Mouse (Mus musculus) heart, embryonic 15.5 days (tissue): ENCODE results near the gene Tgfb1. TPM values are rescaled to one million over a fixed set of nuclear protein-coding genes. Genes with fewer than 3 reads are reported as not detected.
A peak's percentile ranks its signal among the peaks of the same experiment; 100 is the strongest.

Experiments used
- ATAC-seq: fragments of 200-750 bp; cut with Nextera tagmentation; replicated peaks from 2 replicates; pipeline ENCODE4 v1.8.0; 2017; ENCODE audit warnings: low read depth, moderate TSS enrichment; ENCODE audit not compliant: insufficient number of reproducible peaks, insufficient read depth, low FRiP score
- H3K27ac ChIP-seq: fragments of 300-500 bp; sonication (generic); 2 replicates; pipeline ENCODE4 v1.5.1; 2015; ENCODE audit warnings: mild to moderate bottlenecking, inconsistent platforms
- H3K27me3 ChIP-seq: fragments of 300-500 bp; sonication (generic); 2 replicates; pipeline ENCODE4 v1.6.1; 2015; ENCODE audit warnings: inconsistent platforms
- H3K36me3 ChIP-seq: fragments of 300-500 bp; sonication (generic); 2 replicates; pipeline ENCODE4 v1.6.1; 2015; ENCODE audit warnings: mild to moderate bottlenecking, inconsistent platforms
- H3K4me1 ChIP-seq: fragments of 300-500 bp; sonication (generic); replicated peaks from 2 replicates; pipeline ENCODE4 v1.6.1; 2015; ENCODE audit warnings: inconsistent platforms
- H3K4me2 ChIP-seq: fragments of 300-500 bp; sonication (generic); 2 replicates; pipeline ENCODE4 v1.6.1; 2015; ENCODE audit warnings: inconsistent platforms, mild to moderate bottlenecking, moderate library complexity
- H3K4me3 ChIP-seq: fragments of 300-500 bp; sonication (generic); 2 replicates; pipeline ENCODE4 v1.5.1; 2015; ENCODE audit warnings: mild to moderate bottlenecking, inconsistent platforms
- H3K9ac ChIP-seq: fragments of 300-500 bp; sonication (generic); 2 replicates; pipeline ENCODE4 v1.6.1; 2015; ENCODE audit warnings: mild to moderate bottlenecking, inconsistent platforms
- H3K9me3 ChIP-seq: fragments of 300-500 bp; sonication (generic); replicated peaks from 2 replicates; pipeline ENCODE4 v1.6.1; 2016; ENCODE audit warnings: inconsistent platforms
- WGBS: fragments of 180-500 bp; shearing (Covaris S2); methylation state at CpG from one replicate; pipeline ENCODE4 v1.1.7; 2015; ENCODE audit warnings: mixed read lengths; 5-methylcytosine and 5-hydroxymethylcytosine counted together
- polyA plus RNA-seq: library from polyadenylated mRNA; unstranded; fragments of >200 nt; fragmentation: Nextera tagmentation; extraction: Ambion mirVana; gene quantifications from 2 replicates; pipeline ENCODE4 v1.2.1, GENCODE M21; 2015

The Tgfb1 gene
- polyA plus RNA-seq, 1 experiment from 2014 or later, result 3.2 TPM

DNA sequence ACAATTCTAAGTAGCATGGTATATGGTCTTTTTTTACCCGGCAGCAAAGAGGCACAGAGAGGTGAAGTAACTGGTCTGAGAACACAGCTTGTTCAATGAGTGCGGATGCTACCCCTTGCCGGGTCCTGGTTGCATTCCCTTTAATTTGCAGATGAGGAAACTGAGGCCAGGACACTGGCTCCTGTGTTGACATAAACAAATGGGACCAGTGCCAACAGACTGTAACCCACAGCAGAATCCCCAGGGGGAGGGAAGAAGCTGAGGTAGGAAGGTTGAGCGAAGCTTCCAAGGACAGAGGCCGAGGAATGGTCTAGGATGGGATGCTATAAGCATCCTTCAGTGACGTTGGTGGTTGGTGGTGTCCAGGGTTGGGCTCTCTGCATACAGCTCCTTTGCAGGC is 11.4 kb upstream of the Tgfb1 start:
- no peak for ATAC-seq
- Histone ChIP-seq H3K4me2 (peak overlapping the region; percentile 63; the same call in 1 of the 2 replicates), H3K36me3 (no peaks in the 10 kb centered on the region), H3K27me3 (peaks cover 28% of the 10 kb centered on the region), H3K4me3 (peak overlapping the region; percentile 42; the same call in 1 of the 2 replicates), H3K27ac (no peak overlapping the region), H3K9me3 (no peaks in the 10 kb centered on the region), H3K4me1 (peaks cover 31% of the 10 kb centered on the region), H3K9ac (no peak overlapping the region)
- WGBS, result 43% methylated on average over 6 of the region's 6 CpGs

DNA sequence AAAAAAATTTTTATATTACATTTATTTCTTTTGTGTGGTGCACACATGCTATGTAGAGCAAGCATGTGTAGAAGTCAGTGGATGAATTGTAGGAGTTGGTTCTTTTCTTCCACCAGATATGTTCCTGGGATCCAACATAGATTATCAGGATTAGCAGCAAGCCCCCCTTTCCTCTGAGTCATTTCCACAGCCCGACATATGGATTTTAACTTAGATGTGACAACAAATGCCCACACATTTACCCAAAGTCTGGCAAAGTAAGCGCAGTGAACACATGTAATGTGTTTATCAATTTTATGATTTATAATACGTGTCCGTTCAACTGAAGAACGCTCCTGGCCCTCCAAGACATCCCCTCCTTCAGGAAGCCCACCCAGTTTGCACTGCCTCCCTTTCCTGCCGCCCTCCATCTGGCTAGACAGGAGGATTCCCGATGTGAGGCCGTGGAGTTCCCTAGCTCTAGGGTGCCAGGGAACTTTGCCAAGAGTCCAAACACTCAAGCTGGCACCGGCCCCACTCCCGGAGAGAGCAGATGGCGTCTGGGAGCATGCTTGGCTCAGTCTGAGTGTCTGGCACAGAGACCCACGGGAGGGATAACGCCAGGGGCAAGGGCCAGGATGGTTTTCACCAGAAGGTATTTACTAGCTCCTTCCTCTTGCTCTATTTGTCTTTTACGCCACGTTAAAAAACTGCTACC is 10.6 kb upstream of the Tgfb1 start:
- Histone ChIP-seq H3K4me2 (no peak overlapping the region), H3K36me3 (no peaks in the 10 kb centered on the region), H3K27me3 (peaks cover 28% of the 10 kb centered on the region), H3K4me3 (no peak overlapping the region), H3K27ac (peak overlapping the region; percentile 44), H3K9me3 (no peaks in the 10 kb centered on the region), H3K9ac (no peak overlapping the region), H3K4me1 (peaks cover 33% of the 10 kb centered on the region)
- 0 out of 2 replicates have a peak, but pooled peaks have one; percentile 6 for ATAC-seq
- WGBS, result 37% methylated on average over 15 of the region's 15 CpGs

- Histone ChIP-seq H3K9ac (no peak overlapping the region), H3K4me1 (peaks cover 38% of the 10 kb centered on the region), H3K27me3 (peaks cover 28% of the 10 kb centered on the region), H3K4me3 (no peak overlapping the region), H3K27ac (peak overlapping the region; percentile 44), H3K4me2 (no peak overlapping the region), H3K36me3 (no peaks in the 10 kb centered on the region), H3K9me3 (no peaks in the 10 kb centered on the region)
- no peak for ATAC-seq
- whole genome bisulfite sequencing, result 87% methylated on average over 7 of the region's 7 CpGs
Observed at GRCm38 (mm10) chr7:25677013-25677412, 9.8 kb upstream of the Tgfb1 start.

DNA sequence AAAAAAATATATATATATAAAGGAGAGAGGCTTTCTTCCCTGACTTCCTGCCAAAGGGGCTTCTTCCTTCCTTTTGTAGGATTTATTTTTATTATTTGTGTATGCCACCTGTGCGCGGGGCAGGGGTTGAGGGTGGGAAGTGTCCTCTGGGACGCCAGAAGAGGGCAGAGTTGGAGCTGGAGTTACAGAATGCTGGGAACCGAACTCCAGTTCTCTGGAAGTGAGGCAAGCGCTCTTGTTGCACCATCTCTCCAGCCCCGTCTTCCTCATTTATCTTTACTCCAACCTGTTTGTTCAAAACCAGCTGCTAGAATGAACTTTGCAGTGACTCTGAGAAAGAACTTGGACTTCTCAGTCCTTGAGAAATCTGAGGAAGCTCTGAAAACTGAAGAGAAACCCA is 6.8 kb upstream of the Tgfb1 start:
- ATAC-seq, result no peak
- Histone ChIP-seq H3K27me3 (peaks cover 8% of the 10 kb centered on the region), H3K4me3 (peak overlapping the region; percentile 90), H3K36me3 (no peaks in the 10 kb centered on the region), H3K27ac (peak overlapping the region; percentile 96), H3K9me3 (no peaks in the 10 kb centered on the region), H3K4me1 (peaks cover 36% of the 10 kb centered on the region), H3K9ac (peak overlapping the region; percentile 74), H3K4me2 (peak overlapping the region; percentile 66)
- WGBS, result 4% methylated on average over 6 of the region's 6 CpGs

- peak within 1 kb of the TSS; percentile 74 for H3K9ac ChIP-seq
- peak within 1 kb of the TSS; percentile 66 for H3K4me2 ChIP-seq
- peak within 1 kb of the TSS; percentile 96 for H3K27ac ChIP-seq
- peak; percentile 96 for ATAC-seq
- no peaks in the 10 kb centered on the region for H3K9me3 ChIP-seq
- peaks cover 31% of the 10 kb centered on the region for H3K4me1 ChIP-seq
- H3K36me3 ChIP-seq, result no peaks in the 10 kb centered on the region
- peak within 1 kb of the TSS; percentile 90 for H3K4me3 ChIP-seq
- peaks cover under 1% of the 10 kb centered on the region for H3K27me3 ChIP-seq
- WGBS, result under 1% methylated on average over 46 of the region's 46 CpGs
Observed at GRCm38 (mm10) chr7:25680514-25681258, 6.1 kb upstream of the Tgfb1 start, which contains the start of gene B9d2. TSS of gene B9d2 (plus strand) at chr7:25680780.

DNA sequence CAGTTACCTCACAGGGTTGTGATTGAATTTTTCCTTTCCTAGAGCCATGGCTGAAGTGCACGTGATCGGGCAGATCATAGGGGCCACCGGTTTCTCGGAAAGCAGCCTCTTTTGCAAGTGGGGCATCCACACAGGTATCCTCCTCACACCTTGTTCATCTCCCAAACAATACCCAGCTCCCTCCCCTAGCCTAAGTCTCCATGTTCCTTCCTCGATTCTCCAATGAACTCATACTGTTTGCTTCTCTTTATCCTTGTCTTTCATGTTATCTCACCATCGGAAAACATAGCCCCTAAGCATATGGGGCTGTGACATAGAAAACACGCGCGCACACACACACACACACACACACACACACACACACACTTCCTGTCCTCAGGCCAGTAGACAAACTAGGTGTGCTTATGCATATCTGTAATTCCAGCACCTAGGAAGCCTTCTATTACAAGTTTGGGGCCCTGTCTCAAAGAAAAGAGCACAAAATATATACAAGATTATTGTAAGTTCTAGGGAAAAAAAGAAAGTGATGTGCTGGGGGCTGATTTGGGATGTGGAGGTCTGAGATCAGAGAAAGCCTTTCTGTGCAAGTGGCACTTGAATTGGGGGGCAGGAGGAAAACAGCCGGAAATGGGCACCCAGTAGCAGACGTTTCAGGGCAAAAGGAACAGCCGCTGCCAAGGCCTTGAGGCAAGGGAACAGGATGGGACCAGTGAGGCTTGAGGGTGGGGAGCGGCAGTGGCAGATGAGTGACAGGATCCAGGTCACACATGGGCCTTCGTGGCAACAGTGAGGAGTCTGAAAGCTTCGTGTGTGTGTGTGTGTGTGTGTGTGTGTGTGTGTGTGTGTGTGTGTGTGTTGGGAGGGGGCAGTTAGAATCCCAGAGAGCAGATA is 5.2 kb upstream of the Tgfb1 start:
- Histone ChIP-seq H3K36me3 (no peaks in the 10 kb centered on the region), H3K4me1 (peaks cover 33% of the 10 kb centered on the region), H3K27me3 (no peaks in the 10 kb centered on the region), H3K9me3 (no peaks in the 10 kb centered on the region), H3K27ac (peak overlapping the region; percentile 96), H3K4me2 (peak overlapping the region; percentile 66), H3K4me3 (peak overlapping the region; percentile 90), H3K9ac (no peak overlapping the region)
- ATAC-seq, result no peak
- 48% methylated on average over 15 of the region's 15 CpGs for WGBS

DNA sequence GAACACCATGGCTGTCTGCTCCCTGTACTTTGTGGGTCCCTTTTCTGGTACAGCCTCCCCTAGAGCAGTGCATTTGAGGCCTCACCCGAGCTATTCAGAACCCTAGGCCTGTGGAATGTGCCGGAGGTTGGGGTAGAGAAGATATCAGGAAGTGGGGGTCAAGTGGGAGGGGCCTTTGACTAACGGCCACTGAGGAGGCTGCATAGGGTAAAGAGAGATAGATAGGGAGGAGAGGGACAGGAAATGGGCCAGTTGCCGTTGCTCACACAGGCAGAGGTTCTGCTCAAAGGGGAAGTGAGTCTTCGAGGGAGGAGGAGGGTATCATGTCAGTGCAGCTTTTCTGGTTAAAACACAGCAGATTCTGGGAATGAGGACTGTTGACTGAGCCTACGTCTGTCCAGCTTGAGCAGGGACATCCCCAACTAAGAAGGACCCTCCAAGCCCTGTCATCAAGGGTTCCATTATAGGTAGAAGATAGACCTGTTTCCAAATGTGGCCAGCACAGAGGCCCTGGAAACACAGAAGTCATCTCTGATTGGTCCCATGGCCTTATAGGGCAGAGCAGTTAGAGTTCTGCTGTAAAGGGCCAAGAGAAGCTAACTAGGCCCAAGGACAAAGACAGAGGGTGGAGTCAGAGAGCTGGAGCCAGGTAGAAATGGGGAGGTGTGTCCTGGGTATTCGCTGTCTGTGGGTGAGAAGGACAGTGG is 3.2 kb upstream of the Tgfb1 start:
- H3K9me3 ChIP-seq, result no peaks in the 10 kb centered on the region
- no peak overlapping the region for H3K9ac ChIP-seq
- no peak for ATAC-seq
- no peaks in the 10 kb centered on the region for H3K36me3 ChIP-seq
- no peaks in the 10 kb centered on the region for H3K27me3 ChIP-seq
- H3K4me3 ChIP-seq, result no peak overlapping the region
- H3K4me2 ChIP-seq, result no peak overlapping the region
- peaks cover 44% of the 10 kb centered on the region for H3K4me1 ChIP-seq
- H3K27ac ChIP-seq, result peak overlapping the region; percentile 33; the same call in 1 of the 2 replicates
- 44% methylated on average over 7 of the region's 7 CpGs for WGBS

GRCm38 (mm10) chr7:25684659-25685058 is 2.1 kb upstream of the Tgfb1 start:
- Histone ChIP-seq H3K9ac (no peak overlapping the region), H3K36me3 (no peaks in the 10 kb centered on the region), H3K27ac (no peak overlapping the region), H3K4me1 (peaks cover 51% of the 10 kb centered on the region), H3K4me2 (no peak overlapping the region), H3K4me3 (no peak overlapping the region), H3K27me3 (peaks cover 4% of the 10 kb centered on the region; the same call in 1 of the 2 replicates), H3K9me3 (no peaks in the 10 kb centered on the region)
- WGBS, result 81% methylated on average over 6 of the region's 6 CpGs
- ATAC-seq, result no peak

GRCm38 (mm10) chr7:25685926-25686470 is 804 bp upstream of the Tgfb1 start:
- Histone ChIP-seq H3K9me3 (no peaks in the 10 kb centered on the region), H3K4me2 (peak overlapping the region; percentile 88), H3K4me1 (peaks cover 47% of the 10 kb centered on the region), H3K9ac (0 out of 2 replicates have a peak overlapping the region, but pooled peaks have one; percentile 81), H3K4me3 (peak overlapping the region; percentile 77), H3K36me3 (no peaks in the 10 kb centered on the region), H3K27me3 (peaks cover 11% of the 10 kb centered on the region; the same call in 1 of the 2 replicates), H3K27ac (peak overlapping the region; percentile 89; the same call in 1 of the 2 replicates)
- no peak for ATAC-seq
- WGBS, result 74% methylated on average over 21 of the region's 21 CpGs

- H3K9me3 ChIP-seq, result no peaks in the 10 kb centered on the region
- under 1% methylated on average over 47 of the region's 47 CpGs for WGBS
Observed at GRCm38 (mm10) chr7:25687811-25688401, 1.1 kb downstream of the Tgfb1 start.

More at GRCm38 (mm10) chr7:25687811-25688401, 1.1 kb downstream of the Tgfb1 start:
- Histone ChIP-seq H3K36me3 (no peaks in the 10 kb centered on the region), H3K4me2 (peak overlapping the region; percentile 88), H3K4me1 (peaks cover 38% of the 10 kb centered on the region), H3K27me3 (peaks cover 11% of the 10 kb centered on the region; the same call in 1 of the 2 replicates), H3K27ac (peak overlapping the region; percentile 89), H3K9ac (peak overlapping the region; percentile 81), H3K4me3 (peak overlapping the region; percentile 77)
- no peak for ATAC-seq
